Mouse (Mus musculus) cerebellum, adult 2 months (tissue): ENCODE results near the gene A130010J15Rik.

ENCODE experiments used
- CTCF ChIP-seq: fragments of 200-500 bp; IDR thresholded peaks from 2 replicates; pipeline ENCODE4 v1.5.1; 2011; ENCODE audit warnings: low read depth, mild to moderate bottlenecking, control low read depth, low read length, moderate library complexity, borderline replicate concordance; ENCODE audit not compliant: insufficient read depth
- POLR2A ChIP-seq: fragments of 200-500 bp; IDR thresholded peaks from 2 replicates; pipeline ENCODE4 v1.6.1; 2011; ENCODE audit warnings: low read length, control low read depth, borderline replicate concordance; ENCODE audit not compliant: insufficient read depth

DNA sequence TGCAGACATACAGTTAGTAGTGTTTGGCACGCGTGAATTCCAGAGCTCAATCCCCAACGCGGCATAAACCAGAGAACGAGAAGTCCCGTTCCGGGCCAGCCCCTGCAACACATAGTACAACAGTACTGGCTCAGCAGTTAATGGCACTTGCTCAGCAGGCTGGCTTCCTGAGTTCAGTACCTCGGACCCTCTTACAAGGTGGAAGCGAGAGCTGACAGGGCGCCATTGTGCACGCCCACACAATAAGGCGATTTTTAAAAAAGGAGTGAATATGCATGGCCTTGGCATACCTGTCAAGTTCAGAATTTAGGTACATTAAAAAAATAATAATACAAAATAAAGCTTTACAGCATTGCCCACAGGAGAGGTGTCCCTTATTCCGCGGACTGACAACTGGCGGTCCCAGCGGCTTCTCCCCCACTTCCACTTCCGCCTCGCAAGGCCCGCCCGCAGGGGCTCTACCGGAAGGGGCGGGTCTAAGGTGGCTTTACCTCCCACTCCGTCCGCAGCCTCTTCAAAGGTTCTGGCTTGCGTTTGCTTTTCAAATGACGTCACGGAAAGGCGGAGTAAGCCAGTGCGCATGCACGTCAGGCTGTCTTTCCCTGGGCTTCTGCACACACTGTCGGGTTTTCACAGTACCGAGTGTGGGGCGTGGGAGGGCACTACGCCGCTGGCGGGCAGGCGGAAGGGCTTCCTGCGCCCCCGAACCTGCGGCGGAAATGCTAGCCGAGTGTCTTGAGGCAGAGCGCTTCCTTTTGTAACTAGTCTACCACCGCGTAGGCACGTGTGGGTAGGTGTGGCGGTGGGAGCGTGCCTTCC lies 5.4 kb downstream of the A130010J15Rik start:
- TF ChIP-seq CTCF (no peak), POLR2A (peak; percentile 97)
